Mouse (Mus musculus): ENCODE measurements around the gene Cdr2.
"Not testable (repeated sequence)": the region's sequence is repeated elsewhere in the genome, so short reads cannot be mapped to it uniquely, and the experiment has no call there.

Cdr2 gene

GRCm38 (mm10) chr7:120982200-120982841 is at the start of gene Cdr2, which contains the start of gene Mfsd13b:
Cdr2 (minus strand) TSS chr7:120982312.
Mfsd13b (plus strand) TSS chr7:120982509.
- DNase-seq, result peak; percentile 97

GRCm38 (mm10) chr7:121029947-121030346 is 47.8 kb upstream of the Cdr2 start:
- not testable (repeated sequence) for DNase-seq

DNA sequence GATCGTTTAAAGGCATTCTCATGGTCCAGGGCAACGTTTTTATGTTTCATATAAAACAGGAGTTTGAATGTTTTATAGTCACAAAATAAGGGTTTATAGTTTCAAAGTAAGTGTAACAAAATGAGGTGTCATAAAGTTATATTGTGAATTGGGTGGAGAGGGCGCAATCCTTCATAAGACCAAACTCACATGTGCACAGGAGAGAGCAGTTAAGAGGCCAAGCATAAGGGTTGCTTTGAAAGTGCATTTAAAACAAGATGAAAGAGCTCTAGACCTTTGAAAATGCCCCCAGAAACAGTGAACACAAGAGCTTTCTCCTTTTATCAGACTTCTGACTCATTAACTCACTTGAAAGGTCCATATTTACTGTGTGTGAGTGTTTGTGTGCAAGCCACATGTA is 44.2 kb upstream of the Cdr2 start:
- DNase-seq, result no peak

- DNase-seq, result no peak
Observed at GRCm38 (mm10) chr7:121025221-121026008, 43.3 kb upstream of the Cdr2 start.

DNA sequence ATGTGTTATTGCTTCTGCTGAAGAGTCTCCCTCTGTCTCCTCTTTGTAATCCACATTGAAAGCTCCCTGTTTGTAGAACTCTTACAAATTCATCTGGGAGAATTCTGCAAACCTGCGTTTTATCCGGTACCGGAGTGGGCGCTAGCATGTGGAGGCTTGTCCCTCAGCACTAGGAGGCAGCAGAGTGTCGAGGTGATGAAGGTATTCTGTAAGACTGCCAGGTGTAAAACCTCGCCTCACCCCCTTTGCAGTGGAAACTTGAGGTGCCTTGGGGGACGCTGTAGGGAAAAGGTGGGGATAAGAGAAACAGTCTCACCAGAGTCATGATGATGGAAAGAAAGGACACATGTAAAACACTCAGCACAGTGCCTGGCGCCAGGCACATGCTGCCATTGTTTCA is 38.2 kb upstream of the Cdr2 start:
- DNase-seq, result no peak

GRCm38 (mm10) chr7:121018778-121019177 is 36.7 kb upstream of the Cdr2 start:
- DNase-seq, result no peak

GRCm38 (mm10) chr7:121014486-121014885 is 32.4 kb upstream of the Cdr2 start:
- no peak for DNase-seq

DNA sequence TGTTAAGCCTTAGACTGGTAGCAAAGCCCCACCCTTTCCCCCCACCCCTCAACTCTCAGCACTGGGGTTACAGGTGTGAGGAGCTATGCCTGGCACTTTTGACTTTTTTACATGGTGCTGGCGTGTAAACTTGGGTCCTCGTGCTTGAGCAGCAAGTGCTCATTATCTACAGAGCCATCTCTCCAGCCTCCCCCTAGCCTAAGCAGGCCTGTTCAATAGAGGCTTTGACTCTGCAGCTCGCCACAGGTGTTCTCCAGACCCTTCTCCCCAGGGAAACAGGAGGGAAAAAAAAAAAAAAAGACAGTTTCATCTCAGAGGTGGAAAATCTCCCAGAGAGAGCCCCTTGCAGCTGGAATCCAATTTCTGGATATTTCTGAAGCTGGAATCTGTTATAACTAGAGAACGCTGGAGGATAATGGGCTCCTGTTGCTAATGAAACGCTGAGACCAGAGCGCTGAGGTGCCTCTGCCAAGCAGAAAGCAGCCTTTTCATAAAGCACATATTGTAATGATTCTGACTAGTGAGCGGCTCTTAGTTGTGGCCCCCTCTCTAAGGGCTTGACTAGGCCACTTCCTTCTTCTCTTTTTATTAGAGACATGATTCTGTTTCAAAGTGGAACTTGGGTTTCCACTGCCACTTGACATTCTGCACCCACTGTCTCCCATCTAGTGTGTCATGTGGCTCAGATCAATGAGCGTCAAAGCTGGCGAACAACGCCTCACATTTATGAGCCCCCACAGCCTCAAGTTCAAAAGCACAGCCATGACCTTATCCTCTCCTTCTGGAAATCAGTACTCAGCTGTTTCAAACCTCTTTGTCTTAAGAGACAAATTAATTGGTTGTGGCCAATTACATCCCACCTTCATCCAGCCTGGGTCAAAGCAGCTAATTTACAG is 29.9 kb upstream of the Cdr2 start:
- no peak for DNase-seq

DNA sequence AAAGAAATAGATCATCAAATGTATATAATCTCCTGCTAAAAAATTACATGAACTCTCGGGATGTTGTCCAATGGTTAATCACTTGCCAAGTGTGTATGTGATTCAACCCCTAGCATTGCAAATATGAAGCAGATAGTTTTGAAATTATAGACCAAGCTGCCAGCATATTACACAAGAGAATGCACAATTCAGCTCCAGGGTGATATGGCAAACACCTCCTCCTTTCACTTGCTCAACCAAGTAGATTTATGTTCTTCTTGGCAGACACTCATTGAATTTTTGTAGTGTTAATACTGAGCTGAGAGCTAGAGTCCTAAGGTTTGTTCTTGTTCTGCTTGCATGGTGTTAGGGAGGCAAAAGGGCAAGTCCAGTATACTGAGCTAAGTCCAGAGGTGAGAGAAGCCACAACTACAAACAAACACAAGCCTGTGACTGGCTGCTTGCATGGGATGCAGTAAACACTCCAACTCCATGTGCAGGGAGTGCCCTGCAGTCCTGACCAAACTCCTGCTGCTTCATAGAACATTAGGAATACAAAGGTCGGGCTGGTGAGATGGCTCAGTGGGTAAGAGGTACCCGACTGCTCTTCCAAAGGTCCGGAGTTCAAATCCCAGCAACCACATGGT is 21.8 kb upstream of the Cdr2 start:
- peak; percentile 93 for DNase-seq

- no peak for DNase-seq
Observed at GRCm38 (mm10) chr7:121002407-121002928, 20.4 kb upstream of the Cdr2 start.

- no peak for DNase-seq
Observed at GRCm38 (mm10) chr7:121001879-121002278, 19.8 kb upstream of the Cdr2 start.

DNA sequence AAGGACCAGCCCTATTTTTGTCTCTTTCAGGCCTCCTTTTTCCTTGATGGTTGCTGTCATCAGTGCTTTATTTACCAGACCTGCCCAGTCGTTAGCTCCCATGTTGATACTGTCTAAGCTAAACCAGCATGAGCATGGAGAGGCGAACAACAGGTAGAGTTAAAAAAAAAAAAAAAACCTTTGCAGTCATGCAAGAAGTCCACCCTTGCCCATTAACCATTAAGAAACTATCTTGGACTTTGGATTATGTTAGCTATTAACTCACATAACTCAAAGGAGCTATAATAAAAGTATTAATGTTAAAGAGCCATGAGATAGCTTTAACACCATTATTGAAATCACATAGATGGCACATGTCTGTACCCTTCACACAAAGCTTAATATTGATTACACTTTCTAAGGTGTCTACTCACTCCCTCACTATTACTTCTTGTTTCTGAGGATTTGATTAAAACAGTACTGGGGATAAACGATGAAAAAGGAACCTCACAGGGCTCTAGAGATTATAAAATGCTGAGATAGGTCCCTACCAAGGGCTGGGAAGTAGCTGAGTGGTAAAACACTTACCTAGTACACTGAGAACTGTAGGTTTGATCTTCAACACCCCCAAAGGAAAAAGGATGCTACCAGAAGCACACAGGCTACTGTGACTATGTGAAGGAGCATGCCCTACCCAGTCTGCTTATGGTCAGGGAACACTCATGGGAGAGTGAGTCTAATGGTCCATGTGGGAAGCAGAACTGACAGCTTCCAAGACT is 18.1 kb upstream of the Cdr2 start:
- no peak for DNase-seq

DNA sequence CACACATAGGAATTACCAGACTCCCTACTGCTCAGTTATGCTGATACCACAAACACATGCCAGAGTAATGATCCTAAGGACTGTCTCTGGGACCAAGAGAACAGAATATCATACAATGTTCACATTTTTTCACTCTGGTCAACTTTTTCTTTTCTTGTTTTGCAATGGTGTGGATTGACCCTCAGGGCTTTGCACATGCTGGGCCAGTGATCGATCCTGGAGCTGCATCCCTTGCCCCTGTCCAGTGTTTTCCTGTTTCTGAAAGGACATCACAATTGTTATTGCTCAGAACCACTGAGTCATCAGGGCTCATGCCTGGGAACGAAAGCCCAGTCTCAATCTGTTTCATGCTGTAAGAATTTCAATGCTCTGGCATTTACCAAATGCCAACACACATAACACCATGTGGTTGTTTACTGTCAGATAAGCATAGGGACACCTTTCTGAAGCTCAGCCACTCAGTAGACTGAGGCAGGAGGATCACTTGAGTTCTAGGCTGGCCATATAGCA is 17.0 kb upstream of the Cdr2 start:
- DNase-seq, result no peak

DNA sequence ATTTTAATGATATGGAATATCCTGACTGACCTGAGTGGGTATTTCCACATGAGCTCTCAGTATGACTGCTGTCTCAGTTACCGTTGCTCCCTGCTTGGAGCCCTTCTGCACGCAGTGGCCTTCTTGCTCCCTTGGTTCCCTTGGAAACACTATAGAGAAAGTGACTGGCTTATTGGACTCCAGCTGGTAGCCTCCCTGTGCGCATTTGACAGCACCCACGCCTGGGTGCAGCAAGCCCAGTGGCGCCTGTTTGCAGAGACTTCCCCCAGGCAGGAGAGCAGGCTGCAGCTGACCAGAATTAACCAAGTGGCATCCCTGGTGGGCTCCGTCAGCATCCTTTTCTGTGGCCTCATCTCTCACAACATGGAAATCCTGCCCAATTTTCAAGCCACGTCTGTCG is 9.1 kb upstream of the Cdr2 start:
- no peak for DNase-seq

GRCm38 (mm10) chr7:120982968-120983367 is 856 bp upstream of the Cdr2 start:
- no peak for DNase-seq

DNA sequence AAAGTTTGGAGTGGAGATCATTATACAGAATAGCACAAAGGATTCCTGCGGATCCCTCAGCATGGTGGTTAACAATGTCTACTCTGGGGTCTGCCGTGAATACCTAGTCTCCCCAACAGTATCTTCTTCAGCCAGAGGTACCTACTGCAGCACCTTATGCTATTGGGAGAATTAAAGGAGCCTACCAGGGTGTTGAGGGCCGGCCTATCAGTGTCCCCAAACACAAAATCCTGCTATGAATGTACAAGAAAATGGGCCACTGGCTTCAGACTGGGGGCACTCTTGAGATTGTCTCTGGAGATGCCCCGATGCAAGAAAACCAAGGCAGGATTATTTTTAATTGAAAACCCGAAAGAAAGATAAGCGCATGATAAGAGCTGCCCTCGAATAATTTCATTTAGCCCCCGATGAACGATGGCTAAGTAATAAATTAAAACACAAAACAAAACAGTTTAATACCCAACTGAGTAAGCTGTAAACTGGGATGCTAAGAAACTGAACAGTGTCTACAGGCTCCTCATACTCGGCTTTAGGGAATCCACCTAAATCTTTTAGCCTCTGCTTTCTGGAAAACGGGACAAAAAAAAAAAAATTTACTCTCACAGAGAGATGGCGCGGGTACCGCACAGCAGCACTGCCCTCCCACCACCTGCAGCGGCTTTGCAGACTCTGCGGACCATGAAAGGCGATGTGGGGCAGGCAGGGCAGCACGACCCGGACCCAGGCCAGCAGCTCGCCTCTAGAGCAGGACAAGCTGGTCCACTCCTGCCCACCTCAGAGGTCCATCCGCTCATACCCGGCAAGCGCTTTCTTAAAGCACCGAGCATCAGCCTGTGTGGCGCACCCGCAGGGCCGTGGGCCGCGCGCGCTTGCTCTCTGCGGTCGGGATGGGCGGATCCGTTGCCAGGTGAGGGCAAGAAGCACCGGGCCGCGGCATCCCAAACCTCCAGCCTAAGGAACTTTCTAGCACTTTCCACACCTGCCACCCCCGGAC is 884 bp downstream of the Cdr2 start:
- peak; percentile 39 for DNase-seq

- DNase-seq, result no peak
Observed at GRCm38 (mm10) chr7:120980041-120980440, 2.1 kb downstream of the Cdr2 start.

DNA sequence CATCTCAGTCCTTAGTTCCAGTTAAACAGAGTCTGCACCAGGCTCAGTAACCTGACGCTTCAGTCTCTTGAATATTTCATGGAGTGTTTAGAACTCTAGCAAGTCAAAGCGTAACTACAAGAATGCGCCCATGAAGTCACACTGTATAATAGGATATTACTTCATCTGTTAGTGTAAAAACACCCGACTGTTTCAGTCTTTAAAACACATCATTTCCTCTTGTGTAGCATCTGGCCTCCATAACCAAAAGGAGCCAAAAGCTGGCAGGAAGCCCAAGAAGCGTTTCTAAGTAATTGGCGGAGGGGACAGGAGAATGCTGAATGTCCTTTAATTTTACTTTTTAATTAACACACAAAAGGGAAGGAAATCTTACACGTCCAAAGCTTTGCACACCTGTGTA is 5.0 kb downstream of the Cdr2 start:
- DNase-seq, result no peak

DNA sequence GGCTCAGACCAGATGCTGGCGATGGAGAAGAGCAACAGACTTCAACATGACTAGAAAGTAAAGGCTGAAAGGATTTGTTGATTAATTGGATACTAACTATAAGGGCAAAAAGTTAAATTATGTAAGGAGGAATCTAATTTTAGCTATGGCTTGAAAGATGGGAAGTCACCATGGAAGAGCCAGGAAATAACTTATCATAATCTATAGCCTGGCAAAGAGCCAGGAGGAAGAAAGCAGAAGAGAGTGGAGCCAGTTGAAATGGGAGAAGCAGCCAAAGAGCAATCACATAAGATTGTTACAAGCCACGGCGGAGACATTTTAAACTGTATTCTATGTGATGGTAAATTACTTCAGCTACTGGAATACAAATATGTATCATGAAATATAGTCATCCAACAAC is 8.1 kb downstream of the Cdr2 start:
- no peak for DNase-seq

GRCm38 (mm10) chr7:120972471-120972870 is 9.6 kb downstream of the Cdr2 start:
- not testable (repeated sequence) for DNase-seq
